Mouse (Mus musculus) neural tube, embryonic 11.5 days (tissue): Measurements from ENCODE around the gene Slc28a1. TPM values are rescaled to one million over a fixed set of nuclear protein-coding genes. Genes with fewer than 3 reads are reported as not detected.
"Not testable (repeated sequence)": the region's sequence is repeated elsewhere in the genome, so short reads cannot be mapped to it uniquely, and the experiment has no call there.

Experiments used
- ATAC-seq: fragments of 200-750 bp; cut with Nextera tagmentation; 2 replicates; pipeline ENCODE4 v1.8.0; 2017; ENCODE audit warnings: moderate number of reproducible peaks, mild to moderate bottlenecking, moderate TSS enrichment, moderate library complexity; ENCODE audit not compliant: insufficient read depth, low FRiP score, low TSS enrichment
- DNase-seq: peaks from one replicate; pipeline ENCODE4 v3.0.0-alpha.2; 2015; ENCODE audit warnings: low spot score
- H3K27ac ChIP-seq: fragments of 300-500 bp; sonication (generic); 2 replicates; pipeline ENCODE4 v1.5.1; 2014; ENCODE audit warnings: low read depth, mild to moderate bottlenecking, low read length
- H3K27me3 ChIP-seq: fragments of 300-500 bp; sonication (generic); 2 replicates; pipeline ENCODE4 v1.6.1; 2014; ENCODE audit warnings: mild to moderate bottlenecking, low read length, mixed read lengths; ENCODE audit not compliant: control insufficient read depth, insufficient read depth
- H3K36me3 ChIP-seq: fragments of 300-500 bp; sonication (generic); 2 replicates; pipeline ENCODE4 v1.6.1; 2014; ENCODE audit warnings: mild to moderate bottlenecking, low read length, moderate library complexity, mixed read lengths; ENCODE audit not compliant: control insufficient read depth, insufficient read depth
- H3K4me1 ChIP-seq: fragments of 300-500 bp; sonication (generic); 2 replicates; pipeline ENCODE4 v1.6.1; 2014; ENCODE audit warnings: low read length, mixed read lengths; ENCODE audit not compliant: control insufficient read depth, insufficient read depth
- H3K4me2 ChIP-seq: fragments of 300-500 bp; sonication (generic); 2 replicates; pipeline ENCODE4 v1.6.1; 2014; ENCODE audit warnings: low read depth, mild to moderate bottlenecking, moderate library complexity
- H3K4me3 ChIP-seq: fragments of 300-500 bp; sonication (generic); 2 replicates; pipeline ENCODE4 v1.5.1; 2014; ENCODE audit warnings: low read depth, low read length
- H3K9ac ChIP-seq: fragments of 300-500 bp; sonication (generic); 2 replicates; pipeline ENCODE4 v1.6.1; 2014; ENCODE audit warnings: mild to moderate bottlenecking, low read length
- H3K9me3 ChIP-seq: fragments of 300-500 bp; sonication (generic); 2 replicates; pipeline ENCODE4 v1.6.1; 2016; ENCODE audit warnings: low read length; ENCODE audit not compliant: control insufficient read depth
- WGBS: fragments of 180-500 bp; shearing (Covaris S2); extraction: QIAGEN DNeasy Blood & Tissue Kit; methylation state at CpG from one replicate; pipeline ENCODE4 v1.1.7; 2014; 5-methylcytosine and 5-hydroxymethylcytosine counted together
- polyA plus RNA-seq: library from polyadenylated mRNA; unstranded; fragments of >200 nt; fragmentation: Nextera tagmentation; extraction: Ambion mirVana; gene quantifications from 2 replicates; pipeline ENCODE4 v1.2.1, GENCODE M21; 2014

Slc28a1 gene
- polyA plus RNA-seq, 1 experiment from 2014 or later, result not detected

- Histone ChIP-seq H3K9me3 (no peaks in the 10 kb centered on the region), H3K27me3 (no peaks in the 10 kb centered on the region), H3K4me2 (no peak overlapping the region), H3K9ac (no peak overlapping the region), H3K4me3 (no peak overlapping the region), H3K4me1 (peaks cover 4% of the 10 kb centered on the region; the same call in 1 of the 2 replicates), H3K36me3 (no peaks in the 10 kb centered on the region), H3K27ac (no peak overlapping the region)
- ATAC-seq (no peak), DNase-seq (no peak)
- 64% methylated on average over 5 of the region's 5 CpGs for WGBS
Observed at GRCm38 (mm10) chr7:81202389-81202788, 87.8 kb downstream of the Slc28a1 start.

DNA sequence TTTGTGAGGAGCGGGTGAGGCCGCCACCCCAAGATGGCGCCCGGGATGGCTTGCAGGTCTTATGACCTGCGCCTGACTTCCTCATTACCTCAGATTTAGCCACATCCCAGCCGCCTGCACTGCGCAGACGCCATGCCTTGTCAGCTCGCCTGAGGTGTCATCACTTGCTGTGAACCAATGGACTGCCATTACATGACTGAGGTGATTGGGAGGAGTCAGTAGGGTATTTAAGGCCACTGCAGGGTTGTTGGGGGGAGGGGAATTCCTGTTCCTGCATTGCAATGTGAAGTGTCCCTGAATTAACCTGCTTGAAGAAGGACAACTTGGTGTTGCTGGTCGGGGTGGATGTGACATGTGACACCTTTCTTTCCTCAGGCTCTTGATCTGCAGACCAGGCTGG lies 89.0 kb downstream of the Slc28a1 start:
- ATAC-seq, H3K4me3 ChIP-seq, H3K27ac ChIP-seq, H3K9ac ChIP-seq, H3K4me2 ChIP-seq, DNase-seq, H3K4me1 ChIP-seq, H3K27me3 ChIP-seq, H3K36me3 ChIP-seq, H3K9me3 ChIP-seq: not testable (repeated sequence)
- WGBS, result 88% methylated on average over 10 of the region's 10 CpGs

DNA sequence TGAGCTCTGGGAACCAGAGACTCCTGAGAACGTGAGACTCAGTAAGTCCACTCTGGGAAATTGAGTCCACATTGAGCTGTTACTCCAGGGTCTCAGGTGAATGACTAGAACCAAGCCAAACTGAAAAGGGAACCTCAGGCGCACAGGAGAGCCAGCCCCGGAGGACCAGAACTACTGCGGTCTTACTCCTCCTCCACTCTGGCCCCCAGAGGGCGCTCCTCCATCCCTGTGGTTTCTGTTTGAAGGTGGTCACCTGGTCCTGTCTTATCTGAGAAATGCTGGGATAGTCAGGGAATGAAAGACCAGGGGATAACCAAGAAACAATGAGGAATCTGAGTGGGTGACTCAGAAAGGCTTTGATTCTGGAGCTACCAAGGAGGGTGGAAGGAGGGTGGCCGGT lies 94.3 kb downstream of the Slc28a1 start:
- Histone ChIP-seq H3K4me1 (peaks cover 9% of the 10 kb centered on the region; the same call in 1 of the 2 replicates), H3K27me3 (peaks cover 29% of the 10 kb centered on the region), H3K4me2 (no peak overlapping the region), H3K36me3 (no peaks in the 10 kb centered on the region), H3K27ac (no peak overlapping the region), H3K9me3 (no peaks in the 10 kb centered on the region), H3K4me3 (no peak overlapping the region), H3K9ac (no peak overlapping the region)
- 15% methylated on average over 6 of the region's 6 CpGs for WGBS
- DNase-seq (peak; percentile 64), ATAC-seq (no peak)

GRCm38 (mm10) chr7:81209979-81210685 lies 95.5 kb downstream of the Slc28a1 start:
- Histone ChIP-seq H3K4me2 (no peak overlapping the region), H3K27ac (no peak overlapping the region), H3K36me3 (no peaks in the 10 kb centered on the region), H3K4me3 (no peak overlapping the region), H3K27me3 (peaks cover 41% of the 10 kb centered on the region), H3K9ac (no peak overlapping the region), H3K9me3 (no peaks in the 10 kb centered on the region), H3K4me1 (peaks cover 9% of the 10 kb centered on the region; the same call in 1 of the 2 replicates)
- DNase-seq (no peak), ATAC-seq (no peak)
- 63% methylated on average over 11 of the region's 12 CpGs for WGBS

DNA sequence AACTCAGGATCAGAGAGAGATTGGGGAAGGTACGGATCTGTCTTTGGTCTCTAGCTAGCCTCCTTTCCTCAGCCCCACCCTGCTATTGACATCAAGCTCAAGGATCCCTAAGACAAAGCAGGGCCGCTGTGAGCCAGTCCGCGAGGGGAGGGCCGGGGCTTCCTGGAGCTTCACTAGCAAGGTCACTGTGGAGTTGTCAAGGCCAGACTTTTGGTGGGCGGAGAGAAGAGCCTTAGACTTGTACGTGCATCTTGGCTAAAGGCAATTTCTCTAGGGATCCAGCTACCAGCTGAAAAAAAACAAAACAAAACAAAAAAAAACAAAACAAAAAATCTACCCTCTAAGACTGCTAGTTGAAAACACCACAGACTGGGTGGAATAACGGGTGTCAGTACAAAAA lies 97.2 kb downstream of the Slc28a1 start:
- Histone ChIP-seq H3K27ac (no peak overlapping the region), H3K4me1 (peaks cover 9% of the 10 kb centered on the region; the same call in 1 of the 2 replicates), H3K36me3 (no peaks in the 10 kb centered on the region), H3K9ac (no peak overlapping the region), H3K9me3 (no peaks in the 10 kb centered on the region), H3K4me3 (no peak overlapping the region), H3K4me2 (peak overlapping the region; percentile 60), H3K27me3 (peaks cover 53% of the 10 kb centered on the region)
- WGBS, result 4% methylated on average over 8 of the region's 8 CpGs
- ATAC-seq (no peak), DNase-seq (peak; percentile 28)

DNA sequence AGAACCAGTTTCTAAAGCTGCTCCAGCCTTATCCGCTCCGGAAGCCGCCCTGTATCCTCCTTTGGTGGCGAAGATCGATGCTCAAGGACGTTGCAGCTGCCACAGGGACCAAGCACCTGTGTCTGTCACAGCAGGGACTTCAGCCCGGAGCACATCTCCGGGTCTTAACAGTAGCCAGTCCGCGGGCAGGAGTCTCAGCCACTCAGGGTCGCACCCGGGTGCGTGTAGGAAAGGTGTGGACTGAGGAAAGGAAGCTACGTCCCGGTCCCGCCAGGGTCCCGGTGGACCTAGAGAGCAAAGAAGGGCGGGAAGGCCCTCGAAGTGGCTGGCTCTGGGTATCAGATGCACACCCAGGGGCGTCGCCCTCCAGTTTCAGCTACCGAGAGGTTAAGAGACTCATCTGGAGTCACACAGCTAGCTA lies 97.7 kb downstream of the Slc28a1 start:
- ATAC-seq (peak; percentile 40; the same call in 1 of the 2 replicates), DNase-seq (peak; percentile 56)
- H3K9me3 ChIP-seq, result no peaks in the 10 kb centered on the region
- H3K27ac ChIP-seq, result peak overlapping the region; percentile 39; the same call in 1 of the 2 replicates
- H3K4me1 ChIP-seq, result peaks cover 9% of the 10 kb centered on the region; the same call in 1 of the 2 replicates
- WGBS, result under 1% methylated on average over 22 of the region's 22 CpGs
- H3K4me2 ChIP-seq, result peak overlapping the region; percentile 60
- H3K36me3 ChIP-seq, result no peaks in the 10 kb centered on the region
- H3K4me3 ChIP-seq, result peak overlapping the region; percentile 38
- H3K27me3 ChIP-seq, result peaks cover 54% of the 10 kb centered on the region
- H3K9ac ChIP-seq, result peak overlapping the region; percentile 29; the same call in 1 of the 2 replicates

- Histone ChIP-seq H3K36me3 (no peaks in the 10 kb centered on the region), H3K27me3 (peaks cover 54% of the 10 kb centered on the region), H3K4me1 (peaks cover 9% of the 10 kb centered on the region; the same call in 1 of the 2 replicates), H3K9me3 (no peaks in the 10 kb centered on the region), H3K27ac (peak overlapping the region; percentile 39; the same call in 1 of the 2 replicates), H3K9ac (peak overlapping the region; percentile 29; the same call in 1 of the 2 replicates), H3K4me2 (peak overlapping the region; percentile 60), H3K4me3 (peak overlapping the region; percentile 38)
- WGBS, result under 1% methylated on average over 57 of the region's 57 CpGs
- ATAC-seq (peak; percentile 80), DNase-seq (peak; percentile 93)
Observed at GRCm38 (mm10) chr7:81212697-81213346, 98.2 kb downstream of the Slc28a1 start.

DNA sequence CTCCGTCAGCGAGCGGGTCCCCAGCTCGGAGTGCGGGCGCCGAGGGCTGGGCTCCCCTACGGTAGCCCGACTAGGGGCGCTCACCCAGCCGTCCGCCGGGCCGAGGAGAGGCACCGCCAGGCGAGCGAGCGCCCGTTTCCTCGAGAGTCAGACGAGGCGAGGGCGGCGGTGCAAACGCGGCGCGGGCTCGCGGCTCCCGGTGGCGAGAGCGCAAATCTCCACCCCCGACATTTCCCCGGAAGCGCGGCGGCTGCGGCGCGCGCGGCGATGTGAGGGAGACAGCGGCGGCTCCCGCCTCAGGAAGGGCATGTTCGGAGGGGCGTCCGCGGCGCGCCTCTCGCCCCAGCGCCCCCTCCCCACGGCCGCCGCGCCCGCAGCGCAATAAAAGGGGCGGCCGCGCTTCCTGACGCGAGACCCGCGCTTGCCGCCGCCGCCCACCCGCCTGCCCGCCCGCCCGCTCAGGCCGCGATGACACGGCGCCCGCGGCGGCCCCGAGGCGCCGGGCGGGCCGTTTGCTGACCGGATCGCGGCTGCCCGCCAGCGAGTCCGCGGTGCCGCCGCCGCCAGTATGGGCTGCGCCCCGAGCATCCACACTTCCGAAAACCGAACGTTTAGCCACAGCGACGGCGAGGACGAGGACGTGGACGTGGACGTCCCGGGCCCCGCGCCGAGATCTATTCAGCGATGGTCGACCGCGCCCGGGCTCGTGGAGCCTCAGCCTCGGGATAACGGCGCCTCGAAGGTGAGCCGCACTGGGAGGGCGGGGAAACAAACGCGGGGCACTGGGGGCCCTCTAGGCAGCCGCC lies 99.0 kb downstream of the Slc28a1 start, which contains the start of gene Pde8a:
Gene Pde8a (plus strand): TSS at position 250 of the 806 bp plus-strand sequence.
- H3K27me3 ChIP-seq, result peaks cover 54% of the 10 kb centered on the region
- peak within 1 kb of the TSS; percentile 38 for H3K4me3 ChIP-seq
- no peaks in the 10 kb centered on the region for H3K9me3 ChIP-seq
- H3K4me1 ChIP-seq, result peaks cover 9% of the 10 kb centered on the region; the same call in 1 of the 2 replicates
- peak; percentile 25; the same call in 1 of the 2 replicates for ATAC-seq
- DNase-seq, result no peak
- H3K4me2 ChIP-seq, result peak within 1 kb of the TSS; percentile 60
- H3K36me3 ChIP-seq, result no peaks in the 10 kb centered on the region
- under 1% methylated on average over 105 of the region's 128 CpGs for WGBS
- peak within 1 kb of the TSS; percentile 39; the same call in 1 of the 2 replicates for H3K27ac ChIP-seq
- H3K9ac ChIP-seq, result peak within 1 kb of the TSS; percentile 29; the same call in 1 of the 2 replicates
